Mouse (Mus musculus) CH12.LX (cell line): ENCODE data around the gene Akap7.

ENCODE experiments used
- EP300 ChIP-seq: IDR thresholded peaks from 2 replicates; pipeline ENCODE4 v1.6.1; 2011; ENCODE audit warnings: low read length, improper control_type of control experiment
- ZKSCAN1 ChIP-seq: IDR thresholded peaks from 2 replicates; pipeline ENCODE4 v1.6.1; 2012; ENCODE audit warnings: low read depth, inconsistent platforms, low read length, improper control_type of control experiment, borderline replicate concordance

DNA sequence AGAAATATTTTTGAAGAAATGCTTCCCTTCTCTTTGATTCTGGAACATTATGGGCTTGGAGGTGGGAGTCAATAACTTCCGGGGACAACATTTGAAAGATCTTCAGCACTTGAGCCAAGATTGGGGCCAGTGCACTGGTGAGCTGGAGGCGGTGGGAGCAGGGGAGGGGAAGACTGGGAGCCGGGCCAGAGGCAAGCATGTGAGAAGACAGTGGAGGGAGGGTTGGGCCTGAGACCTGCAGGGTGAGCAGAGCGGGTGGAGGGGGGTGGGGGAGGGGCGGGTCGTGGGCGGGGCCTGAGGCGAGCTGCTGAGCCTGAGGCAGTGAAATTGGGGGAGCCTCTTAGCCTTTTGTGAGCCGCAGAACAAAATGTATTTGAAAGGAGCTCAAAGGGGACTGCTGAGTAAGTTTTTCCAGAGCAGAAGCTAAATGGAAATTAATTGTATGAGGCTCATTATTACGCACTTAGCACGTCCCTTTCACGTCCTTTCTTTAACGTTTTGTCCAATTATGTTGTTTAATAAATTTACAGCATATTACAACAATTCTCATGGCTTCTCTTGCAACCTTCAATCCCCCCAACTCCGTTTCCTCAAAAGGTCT, 167.4 kb downstream of the Akap7 start:
- TF ChIP-seq ZKSCAN1 (no peak), EP300 (no peak)
